Mouse (Mus musculus): Measurements from ENCODE around the gene 2610301B20Rik. TPM values are rescaled to one million over a fixed set of nuclear protein-coding genes. Genes with fewer than 3 reads are reported as not detected.
"Not testable (repeated sequence)": the region's sequence is repeated elsewhere in the genome, so short reads cannot be mapped to it uniquely, and the experiment has no call there.

2610301B20Rik gene
- polyA plus RNA-seq, 1 experiment, result 1.5 TPM

DNA sequence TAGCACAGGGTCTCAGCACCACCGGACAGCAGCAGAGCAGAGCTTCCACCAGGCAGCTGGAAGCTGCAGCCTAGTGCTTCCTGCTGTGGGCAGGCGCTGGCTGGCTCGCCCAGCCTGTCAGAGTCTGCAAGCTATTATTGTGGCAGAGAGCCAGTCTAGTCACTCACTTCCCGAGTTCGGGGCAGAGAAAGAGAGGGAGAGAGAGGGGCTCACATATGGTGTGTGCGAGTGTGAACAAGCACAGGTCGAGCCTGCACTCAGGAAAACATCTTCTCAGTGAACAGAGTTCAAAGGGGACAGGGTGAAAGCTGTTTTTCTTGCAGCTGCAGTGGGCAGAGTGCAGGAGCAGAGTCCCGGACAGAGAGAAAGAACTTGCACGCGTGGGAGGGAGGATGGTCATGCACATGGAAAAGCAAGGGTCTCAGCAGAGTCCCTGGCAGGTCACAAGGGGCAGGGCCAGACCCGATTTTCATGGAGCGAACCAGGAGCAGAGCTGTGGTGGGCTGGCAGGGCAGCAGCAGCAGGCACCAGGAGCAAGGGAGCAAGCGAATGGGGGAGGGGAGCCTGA lies 31.0 kb downstream of the 2610301B20Rik start:
- WGBS, result 30% methylated on average over 13 of the region's 13 CpGs
- TF ChIP-seq POLR2A (IDR thresholded peaks at IDR 0.05; ENCODE audit: low read depth, low read length) (no peak), CTCF (IDR thresholded peaks at IDR 0.05; ENCODE audit: extremely low read depth, insufficient read depth, insufficient read length, insufficient replicate concordance) (no peak)
- Histone ChIP-seq H3K36me3 (ENCODE audit: control insufficient read depth, insufficient read depth, low read length) (no peaks in the 10 kb centered on the region), H3K27ac (ENCODE audit: insufficient read depth, low read length) (no peak overlapping the region), H3K27me3 (ENCODE audit: control insufficient read depth, insufficient read depth, low read length) (no peaks in the 10 kb centered on the region), H3K4me3 (ENCODE audit: extremely low read depth, insufficient read depth, insufficient read length) (no peak overlapping the region), H3K4me1 (ENCODE audit: control insufficient read depth, insufficient read depth, insufficient read length) (no peaks in the 10 kb centered on the region)
- DNase-seq (ENCODE audit: low read depth in 1 of 2, low spot score in 2 of 2), result no peak

DNA sequence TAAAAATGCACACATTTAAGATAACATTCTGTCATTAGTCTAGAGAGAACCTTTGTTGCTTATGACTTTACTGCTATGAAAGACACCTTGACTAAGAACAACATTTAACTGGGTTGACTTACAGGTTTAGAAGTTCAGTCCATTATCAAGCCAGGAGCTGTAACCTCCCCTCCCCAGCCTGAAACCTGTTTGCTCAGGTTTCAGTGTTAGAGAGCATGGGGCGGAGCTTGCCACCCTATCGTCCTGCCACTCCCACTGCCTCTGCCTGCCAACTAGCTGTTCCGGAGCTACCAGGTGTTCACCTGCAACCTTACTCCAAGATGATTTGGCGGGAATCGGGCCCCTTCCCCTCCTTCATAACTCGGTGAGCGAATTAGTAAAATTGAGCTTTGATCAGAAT lies 37.1 kb downstream of the 2610301B20Rik start:
- H3K36me3 ChIP-seq (ENCODE audit: control insufficient read depth, insufficient read depth, low read length); H3K27me3 ChIP-seq (ENCODE audit: control insufficient read depth, insufficient read depth, low read length); H3K27ac ChIP-seq (ENCODE audit: insufficient read depth, low read length); H3K4me1 ChIP-seq (ENCODE audit: control insufficient read depth, insufficient read depth, insufficient read length); DNase-seq (ENCODE audit: low read depth in 1 of 2, low spot score in 2 of 2); H3K4me3 ChIP-seq (ENCODE audit: extremely low read depth, insufficient read depth, insufficient read length): not testable (repeated sequence)
- 92% methylated on average over 7 of the region's 7 CpGs for WGBS

DNA sequence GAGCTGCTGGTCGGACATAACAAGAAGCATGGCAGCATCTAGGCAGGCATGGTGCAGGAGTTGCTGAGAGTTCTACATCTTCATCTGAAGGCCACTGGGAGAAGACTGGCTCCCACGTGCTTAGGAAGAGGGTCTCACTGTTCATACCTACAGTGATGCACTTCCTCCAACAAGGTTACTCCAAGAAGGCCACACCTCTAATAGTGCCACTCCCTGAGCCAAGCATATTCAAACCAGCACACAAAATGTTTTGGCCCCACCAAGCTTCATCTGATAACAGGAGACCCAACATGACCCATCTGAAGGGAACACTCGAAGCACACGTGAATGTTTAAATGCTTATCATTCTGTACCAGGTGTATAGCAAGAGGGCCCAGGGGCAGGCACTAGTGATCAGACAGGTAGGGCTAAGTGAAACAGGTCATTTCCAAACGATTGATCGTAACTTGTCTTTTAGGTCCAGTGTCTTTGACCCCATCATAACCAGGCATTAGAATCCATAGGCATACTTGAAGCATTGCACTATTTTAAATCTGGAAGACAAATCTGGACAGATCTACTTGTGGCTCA lies 37.7 kb downstream of the 2610301B20Rik start:
- Histone ChIP-seq H3K27me3 (ENCODE audit: control insufficient read depth, insufficient read depth, low read length) (no peaks in the 10 kb centered on the region), H3K27ac (ENCODE audit: insufficient read depth, low read length) (no peak overlapping the region), H3K36me3 (ENCODE audit: control insufficient read depth, insufficient read depth, low read length) (no peaks in the 10 kb centered on the region), H3K4me1 (ENCODE audit: control insufficient read depth, insufficient read depth, insufficient read length) (peaks cover 4% of the 10 kb centered on the region; the same call in 1 of the 2 replicates), H3K4me3 (ENCODE audit: extremely low read depth, insufficient read depth, insufficient read length) (no peak overlapping the region)
- WGBS, result 81% methylated on average over 6 of the region's 6 CpGs
- DNase-seq (ENCODE audit: low read depth in 1 of 2, low spot score in 2 of 2), result no peak
- TF ChIP-seq CTCF (IDR thresholded peaks at IDR 0.05; ENCODE audit: extremely low read depth, insufficient read depth, insufficient read length, insufficient replicate concordance) (no peak), POLR2A (IDR thresholded peaks at IDR 0.05; ENCODE audit: low read depth, low read length) (no peak)

DNA sequence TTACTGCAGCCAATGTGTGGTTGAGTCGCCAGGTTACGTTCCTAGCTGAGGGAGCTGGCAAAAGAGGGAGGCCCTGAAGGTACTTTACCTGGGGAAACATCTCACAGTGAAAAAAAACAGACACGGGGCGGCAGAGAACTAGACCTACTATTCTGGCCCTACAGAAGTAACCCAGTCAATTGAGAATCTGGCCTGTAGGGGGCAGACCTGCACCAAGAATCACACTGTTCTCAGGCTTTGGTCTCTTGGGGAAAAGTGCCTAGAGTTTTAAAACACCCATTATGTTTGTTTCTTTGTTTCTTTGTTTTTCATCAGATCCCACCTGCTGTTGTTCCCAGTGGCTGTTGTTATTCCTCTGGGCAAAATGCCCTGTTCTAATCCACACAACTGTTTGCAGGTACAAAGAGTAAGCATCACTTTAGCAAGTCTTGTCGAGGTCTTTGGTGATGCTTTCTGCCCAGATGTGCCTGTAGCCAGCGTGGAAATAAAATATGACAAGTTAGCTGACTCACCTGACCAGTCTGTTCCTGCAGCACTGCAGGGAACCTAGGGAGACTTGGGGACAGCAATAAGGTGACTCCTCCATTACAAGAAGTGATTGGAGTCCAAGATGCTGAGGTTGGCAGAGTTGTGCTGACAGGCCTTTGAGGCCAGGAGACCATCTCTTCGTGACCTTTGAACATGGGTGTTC lies 38.5 kb downstream of the 2610301B20Rik start:
- Histone ChIP-seq H3K4me3 (ENCODE audit: extremely low read depth, insufficient read depth, insufficient read length) (no peak overlapping the region), H3K27me3 (ENCODE audit: control insufficient read depth, insufficient read depth, low read length) (no peaks in the 10 kb centered on the region), H3K4me1 (ENCODE audit: control insufficient read depth, insufficient read depth, insufficient read length) (peaks cover 4% of the 10 kb centered on the region; the same call in 1 of the 2 replicates), H3K36me3 (ENCODE audit: control insufficient read depth, insufficient read depth, low read length) (no peaks in the 10 kb centered on the region), H3K27ac (ENCODE audit: insufficient read depth, low read length) (no peak overlapping the region)
- no peak for TF ChIP-seq POLR2A (IDR thresholded peaks at IDR 0.05; ENCODE audit: low read depth, low read length)
- TF ChIP-seq CTCF (IDR thresholded peaks at IDR 0.05; ENCODE audit: extremely low read depth, insufficient read depth, insufficient read length, insufficient replicate concordance), result peak; percentile 82; the same call in 1 of the 2 replicates
- DNase-seq (ENCODE audit: low read depth in 1 of 2, low spot score in 2 of 2), result peak; percentile 70 to 90
- 42% methylated on average over 7 of the region's 7 CpGs for WGBS

DNA sequence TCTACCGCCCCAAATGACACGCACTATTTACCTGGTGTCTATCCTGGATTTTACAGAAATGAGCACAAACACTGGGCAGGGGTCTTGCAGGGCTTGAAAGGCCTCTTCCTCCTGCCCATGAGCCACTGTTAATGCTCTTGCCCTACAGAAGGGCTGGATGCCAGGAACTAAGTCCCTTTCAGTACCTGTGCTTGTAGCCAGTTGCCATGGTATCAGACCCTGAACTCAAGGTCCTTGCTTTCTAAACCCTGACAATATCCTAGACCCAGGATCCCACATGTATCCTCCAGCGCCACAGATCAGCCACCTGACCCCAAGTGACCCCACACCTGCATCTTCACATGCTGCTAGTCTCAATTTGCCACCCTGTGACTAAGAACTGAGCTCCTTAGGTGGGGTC lies 39.1 kb downstream of the 2610301B20Rik start:
- peaks cover 8% of the 10 kb centered on the region; the same call in 1 of the 2 replicates for H3K4me1 ChIP-seq (ENCODE audit: control insufficient read depth, insufficient read depth, insufficient read length)
- H3K27me3 ChIP-seq (ENCODE audit: control insufficient read depth, insufficient read depth, low read length), result no peaks in the 10 kb centered on the region
- no peak overlapping the region for H3K4me3 ChIP-seq (ENCODE audit: extremely low read depth, insufficient read depth, insufficient read length)
- no peak overlapping the region for H3K27ac ChIP-seq (ENCODE audit: insufficient read depth, low read length)
- no peak for TF ChIP-seq CTCF (IDR thresholded peaks at IDR 0.05; ENCODE audit: extremely low read depth, insufficient read depth, insufficient read length, insufficient replicate concordance)
- TF ChIP-seq POLR2A (IDR thresholded peaks at IDR 0.05; ENCODE audit: low read depth, low read length), result no peak
- no peaks in the 10 kb centered on the region for H3K36me3 ChIP-seq (ENCODE audit: control insufficient read depth, insufficient read depth, low read length)
- DNase-seq (ENCODE audit: low read depth in 1 of 2, low spot score in 2 of 2), result no peak
- WGBS, result 87% methylated on average over 3 of the region's 3 CpGs

DNA sequence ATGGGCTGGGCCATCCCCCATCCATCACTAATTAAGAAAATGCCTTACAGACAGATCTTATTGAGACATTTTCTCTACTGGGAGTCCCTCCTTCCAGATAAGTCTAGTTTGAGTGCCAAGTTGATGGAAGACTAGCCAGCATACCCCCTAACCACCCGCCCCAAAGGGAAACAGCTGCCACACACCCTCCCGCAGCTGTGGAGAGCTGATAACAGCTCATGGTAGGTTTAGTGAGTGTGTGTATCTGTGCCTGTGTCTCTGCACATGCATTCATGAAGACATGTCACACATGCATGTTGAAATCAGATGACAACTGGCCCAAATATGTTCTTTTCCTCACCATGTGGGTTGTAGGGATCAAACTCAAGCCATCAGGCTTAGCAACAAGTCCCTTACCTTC lies 40.5 kb downstream of the 2610301B20Rik start:
- H3K27me3 ChIP-seq (ENCODE audit: control insufficient read depth, insufficient read depth, low read length), result no peaks in the 10 kb centered on the region
- TF ChIP-seq CTCF (IDR thresholded peaks at IDR 0.05; ENCODE audit: extremely low read depth, insufficient read depth, insufficient read length, insufficient replicate concordance) (no peak), POLR2A (IDR thresholded peaks at IDR 0.05; ENCODE audit: low read depth, low read length) (no peak)
- WGBS, result 25% methylated on average over 2 of the region's 2 CpGs
- H3K4me1 ChIP-seq (ENCODE audit: control insufficient read depth, insufficient read depth, insufficient read length), result peaks cover 14% of the 10 kb centered on the region; the same call in 1 of the 2 replicates
- H3K36me3 ChIP-seq (ENCODE audit: control insufficient read depth, insufficient read depth, low read length), result no peaks in the 10 kb centered on the region
- no peak overlapping the region for H3K4me3 ChIP-seq (ENCODE audit: extremely low read depth, insufficient read depth, insufficient read length)
- no peak overlapping the region for H3K27ac ChIP-seq (ENCODE audit: insufficient read depth, low read length)
- DNase-seq (ENCODE audit: low read depth in 1 of 2, low spot score in 2 of 2), result no peak

DNA sequence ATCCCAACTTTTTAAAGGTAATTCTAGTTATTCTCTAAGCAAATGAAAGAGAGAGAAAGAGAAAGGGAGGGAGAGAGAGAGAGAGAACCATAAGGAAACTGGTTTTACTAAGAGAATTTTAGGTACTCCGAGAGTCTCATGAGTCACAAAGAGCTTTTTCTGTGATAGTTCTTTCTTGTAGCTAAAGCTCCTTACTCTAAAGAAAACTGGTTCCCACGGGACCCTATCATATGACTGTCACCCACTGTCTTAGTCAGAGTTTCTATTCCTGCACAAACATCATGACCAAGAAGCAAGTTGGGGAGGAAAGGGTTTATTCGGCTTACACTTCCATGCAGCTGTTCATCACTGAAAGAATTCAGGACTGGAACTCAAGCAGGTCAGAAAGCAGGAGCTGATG lies 41.0 kb downstream of the 2610301B20Rik start:
- 35% methylated on average over 3 of the region's 3 CpGs for WGBS
- Histone ChIP-seq H3K4me1 (ENCODE audit: control insufficient read depth, insufficient read depth, insufficient read length) (peaks cover 14% of the 10 kb centered on the region; the same call in 1 of the 2 replicates), H3K4me3 (ENCODE audit: extremely low read depth, insufficient read depth, insufficient read length) (no peak overlapping the region), H3K36me3 (ENCODE audit: control insufficient read depth, insufficient read depth, low read length) (no peaks in the 10 kb centered on the region), H3K27ac (ENCODE audit: insufficient read depth, low read length) (no peak overlapping the region), H3K27me3 (ENCODE audit: control insufficient read depth, insufficient read depth, low read length) (no peaks in the 10 kb centered on the region)
- DNase-seq (ENCODE audit: low read depth in 1 of 2, low spot score in 2 of 2), result no peak
- TF ChIP-seq CTCF (IDR thresholded peaks at IDR 0.05; ENCODE audit: extremely low read depth, insufficient read depth, insufficient read length, insufficient replicate concordance) (no peak), POLR2A (IDR thresholded peaks at IDR 0.05; ENCODE audit: low read depth, low read length) (no peak)

All from spleen, adult 2 months (tissue).